Mouse (Mus musculus) liver (tissue): ENCODE data around the gene Prrc2b.

Experiments used
- DNase-seq: peaks from one replicate; pipeline ENCODE4 v3.0.0-alpha.2; 2020; ENCODE audit warnings: mixed read lengths

Prrc2b gene

GRCm38 (mm10) chr2:32150924-32151659 is at the start of gene Prrc2b:
Prrc2b (plus strand) TSS chr2:32151082.
- peak; percentile 80 for DNase-seq

- no peak for DNase-seq
Measured at GRCm38 (mm10) chr2:32102944-32103343, 47.9 kb upstream of the Prrc2b start.

- DNase-seq: no peak
Measured at GRCm38 (mm10) chr2:32103557-32103956, 47.3 kb upstream of the Prrc2b start.

DNA sequence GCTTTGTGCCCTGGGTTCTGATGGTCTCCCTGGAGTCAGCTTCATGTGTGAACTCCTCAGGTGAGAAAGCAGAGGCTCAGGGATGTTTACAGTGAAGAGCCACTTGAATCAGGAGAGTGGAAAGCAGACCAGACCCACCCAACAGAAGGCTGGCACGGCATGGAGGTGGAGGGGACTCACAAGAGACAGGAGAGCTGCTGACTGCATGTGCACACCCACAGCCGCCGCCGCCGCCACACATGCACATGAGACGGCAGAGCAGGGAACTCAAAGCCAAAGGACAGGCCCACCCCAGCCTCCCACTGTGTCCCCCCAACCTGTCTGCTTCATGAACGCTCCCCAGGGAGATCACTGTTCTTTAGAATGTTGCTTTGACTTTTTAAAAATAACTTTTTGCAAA is 46.8 kb upstream of the Prrc2b start:
- no peak for DNase-seq

- peak; percentile 35 for DNase-seq
Measured at GRCm38 (mm10) chr2:32105117-32105913, 45.6 kb upstream of the Prrc2b start.

GRCm38 (mm10) chr2:32105930-32106329 is 45.0 kb upstream of the Prrc2b start:
- no peak for DNase-seq

DNA sequence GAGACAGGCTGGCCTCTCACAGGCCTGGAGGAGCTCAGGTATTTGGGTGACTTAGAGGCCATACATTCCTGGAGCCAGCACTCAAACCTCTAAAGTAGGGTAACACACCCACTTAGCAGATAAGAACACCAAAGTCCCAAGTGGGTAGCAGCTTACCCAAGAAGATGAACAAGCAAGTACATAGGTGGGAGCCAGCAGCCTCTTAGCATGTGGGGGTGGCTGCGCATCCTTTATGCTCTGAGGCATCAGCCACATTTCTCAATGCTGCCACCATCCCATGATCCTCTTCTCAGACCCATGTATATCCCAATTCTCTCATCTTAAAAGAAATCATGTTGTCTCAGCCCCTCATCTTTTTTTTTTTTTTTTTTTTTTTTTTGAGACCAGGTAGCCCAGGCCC is 39.6 kb upstream of the Prrc2b start:
- no peak for DNase-seq

DNA sequence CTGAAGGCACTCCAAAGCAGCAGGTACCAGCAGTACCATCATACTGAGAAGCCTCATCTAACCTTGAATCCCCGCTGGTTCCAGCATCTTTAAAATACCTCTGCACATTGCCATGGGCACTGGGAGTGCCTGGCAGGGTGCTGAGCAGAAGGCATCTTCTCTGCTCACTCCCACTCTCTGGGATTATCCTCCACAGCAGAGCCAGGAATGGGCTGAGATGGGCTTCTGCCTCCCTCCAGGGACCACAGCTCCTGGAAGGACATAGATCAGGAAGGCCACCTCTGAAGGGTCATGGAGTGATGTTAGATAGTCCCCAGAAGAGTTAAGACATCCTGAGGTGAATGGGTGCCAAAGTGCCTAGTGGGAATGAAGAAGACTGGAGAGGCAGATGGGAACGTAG is 38.3 kb upstream of the Prrc2b start:
- DNase-seq: no peak

DNA sequence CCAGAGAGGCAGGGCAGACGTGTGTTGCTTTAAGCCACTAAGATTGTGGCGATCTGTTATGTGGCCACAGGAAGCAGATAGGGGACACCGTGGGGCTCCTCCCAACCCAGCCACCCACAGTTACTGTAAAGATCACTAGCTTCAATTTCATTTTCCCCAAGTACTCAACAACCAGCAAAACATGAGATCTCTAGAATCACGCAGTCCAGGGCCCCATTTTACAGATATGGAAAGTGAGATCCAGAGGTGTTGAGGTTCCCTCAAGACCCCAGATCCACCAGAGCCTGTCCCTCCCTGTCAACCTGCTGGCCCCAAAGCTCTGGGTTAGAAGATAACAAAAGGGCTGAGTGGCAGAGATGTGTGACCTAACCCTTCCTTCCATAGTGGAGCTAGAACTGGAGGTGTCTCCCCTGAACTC is 35.0 kb upstream of the Prrc2b start:
- DNase-seq: peak; percentile 73

GRCm38 (mm10) chr2:32119802-32120750 is 30.8 kb upstream of the Prrc2b start:
- DNase-seq: no peak

- no peak for DNase-seq
Measured at GRCm38 (mm10) chr2:32121150-32121549, 29.7 kb upstream of the Prrc2b start.

DNA sequence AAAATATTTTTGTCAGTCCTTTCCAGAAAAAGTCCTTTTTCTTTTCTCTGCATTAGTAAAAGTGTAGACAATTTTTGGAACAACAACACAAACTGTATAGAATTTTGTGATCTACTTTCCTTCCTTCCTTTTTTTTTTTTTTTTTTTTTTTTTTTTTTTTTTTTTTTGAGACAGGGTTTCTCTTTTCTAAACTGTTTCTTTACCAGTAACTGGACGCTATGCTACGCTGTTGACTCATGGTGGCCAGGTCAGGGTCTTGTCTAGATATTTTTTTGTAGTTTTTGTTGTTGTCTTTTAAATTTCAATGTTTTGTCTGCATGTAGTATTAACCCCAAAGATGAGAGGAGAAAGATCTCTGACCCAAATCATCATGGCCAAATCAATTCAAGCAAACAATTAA is 29.1 kb upstream of the Prrc2b start:
- DNase-seq: no peak

DNA sequence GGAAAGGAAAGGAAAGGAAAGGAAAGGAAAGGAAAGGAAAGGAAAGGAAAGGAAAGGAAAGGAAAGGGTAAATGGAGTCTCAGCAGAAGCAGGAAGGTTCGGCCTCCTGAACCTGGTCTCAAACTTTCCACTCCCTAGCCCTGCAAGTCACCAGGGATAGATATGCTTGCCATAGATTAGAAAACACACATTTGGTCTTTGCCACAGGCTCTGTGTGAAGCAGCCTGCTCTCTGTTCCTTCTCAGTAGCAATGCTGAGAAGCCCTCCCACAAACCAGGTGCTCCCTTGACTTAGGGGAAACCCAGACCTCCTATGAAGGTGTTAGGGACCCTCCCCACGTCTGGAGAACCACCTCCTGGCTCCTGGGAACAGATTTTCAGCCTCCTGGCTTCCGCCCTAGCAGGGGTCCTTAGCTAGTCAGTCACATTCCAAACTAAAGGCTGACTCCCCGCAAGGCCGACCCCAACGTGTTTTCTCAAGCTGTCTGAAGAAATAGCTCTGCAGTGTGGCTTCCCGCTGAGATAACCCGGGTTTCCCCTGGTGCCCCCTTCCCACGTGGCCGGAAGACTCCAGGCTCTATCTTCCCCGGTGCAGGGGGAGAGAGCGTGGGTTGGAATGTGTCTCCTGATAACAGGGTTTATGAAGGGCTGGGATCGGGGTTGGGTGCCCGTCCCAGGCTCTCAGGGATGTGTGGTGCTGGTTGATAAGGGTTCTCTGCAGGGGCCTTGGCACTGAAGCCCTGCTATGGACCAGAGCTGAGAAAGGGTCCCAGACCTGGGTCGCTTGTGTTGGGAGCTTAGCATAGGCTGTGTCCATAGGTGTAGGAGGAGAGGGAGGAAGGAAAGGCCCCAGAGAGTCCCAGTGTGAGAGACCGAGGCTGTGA is 23.0 kb upstream of the Prrc2b start:
- DNase-seq: peak; percentile 95

- DNase-seq: no peak
Measured at GRCm38 (mm10) chr2:32128536-32128841, 22.4 kb upstream of the Prrc2b start.

- DNase-seq: no peak
Measured at GRCm38 (mm10) chr2:32129383-32130074, 21.4 kb upstream of the Prrc2b start.

- peak; percentile 86 for DNase-seq
Measured at GRCm38 (mm10) chr2:32130435-32130834, 20.4 kb upstream of the Prrc2b start.

DNA sequence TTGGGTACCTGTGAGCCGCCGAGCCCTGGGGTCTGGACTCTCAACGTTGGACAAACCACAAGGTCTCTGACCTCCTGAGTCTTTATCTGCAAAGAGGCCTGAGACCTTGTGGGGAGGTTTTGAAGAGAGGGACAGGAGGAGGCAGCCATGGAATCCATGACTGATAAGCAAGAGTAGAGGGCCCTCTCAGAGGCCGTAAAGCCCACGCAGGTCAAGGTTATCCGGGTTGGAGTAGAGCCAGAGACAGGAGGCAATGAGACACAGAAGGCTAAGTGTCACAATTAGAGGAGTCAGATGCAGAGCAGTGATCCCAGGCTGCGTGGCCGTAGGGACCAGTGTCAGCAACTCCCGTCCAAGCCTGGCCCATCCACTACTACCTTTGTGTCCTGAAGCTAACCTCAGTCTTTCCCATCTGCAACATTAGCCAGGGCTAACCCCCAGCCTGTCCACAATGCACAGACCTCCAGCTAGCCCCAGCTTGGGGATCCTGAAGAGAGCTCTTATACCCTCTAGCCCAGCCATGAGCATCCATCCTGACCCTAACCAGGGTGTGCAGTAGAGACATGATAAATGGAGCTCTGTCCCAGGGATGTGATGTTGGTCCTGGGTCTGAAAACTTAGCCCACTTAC is 19.6 kb upstream of the Prrc2b start:
- DNase-seq: no peak

DNA sequence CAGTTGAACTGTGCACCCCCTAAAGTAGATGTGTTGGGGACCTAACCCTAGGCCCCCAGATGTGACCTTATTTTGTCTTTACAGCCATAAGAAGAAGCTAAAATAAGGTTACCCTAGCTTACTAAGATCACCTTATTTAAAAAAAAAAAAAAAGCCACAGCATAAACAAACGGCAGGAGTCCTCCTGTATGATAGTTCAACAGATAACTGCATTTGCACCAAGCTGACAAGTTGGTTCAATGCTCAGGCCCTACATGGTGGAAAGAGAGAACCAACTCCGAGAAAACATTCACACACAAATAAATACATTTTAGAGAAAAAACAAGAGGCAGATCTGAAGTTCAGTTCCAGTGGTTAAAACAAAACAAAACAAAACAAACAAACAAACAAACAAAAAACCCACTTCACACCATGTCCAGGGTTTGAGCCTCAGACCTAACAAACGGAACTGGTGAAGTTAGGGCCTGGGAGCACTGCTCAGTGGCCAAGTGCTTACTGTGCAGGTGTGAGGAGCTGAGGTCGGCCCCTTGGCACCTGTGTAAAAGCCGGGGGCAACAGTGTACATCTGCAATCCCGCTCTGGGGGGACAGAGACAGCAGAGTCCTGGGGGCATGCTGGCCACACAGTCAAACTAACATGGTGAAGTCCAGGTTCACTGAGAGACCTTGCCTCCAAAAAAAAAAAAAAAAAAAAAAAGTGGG is 18.9 kb upstream of the Prrc2b start:
- DNase-seq: no peak

GRCm38 (mm10) chr2:32132567-32132992 is 18.3 kb upstream of the Prrc2b start:
- peak; percentile 99 for DNase-seq

- DNase-seq: peak; percentile 92
Measured at GRCm38 (mm10) chr2:32134039-32134438, 16.8 kb upstream of the Prrc2b start.
